Mouse (Mus musculus) stomach, postnatal 0 days (tissue): ENCODE results near the gene Itga8. TPM values are rescaled to one million over a fixed set of nuclear protein-coding genes. Genes with fewer than 3 reads are reported as not detected.

Source experiments
- ATAC-seq: fragments of 200-750 bp; cut with Nextera tagmentation; 2 replicates; pipeline ENCODE4 v1.8.0; 2017; ENCODE audit not compliant: low FRiP score, low TSS enrichment
- DNase-seq: peaks from one replicate; pipeline ENCODE4 v3.0.0-alpha.2; 2016; ENCODE audit warnings: low spot score
- H3K27ac ChIP-seq: fragments of 300-500 bp; sonication (generic); replicated peaks from 2 replicates; pipeline ENCODE4 v1.5.1; 2014; ENCODE audit warnings: mild to moderate bottlenecking, control low read depth
- H3K27me3 ChIP-seq: fragments of 300-500 bp; sonication (generic); 2 replicates; pipeline ENCODE4 v1.6.1; 2014; ENCODE audit warnings: low read length; ENCODE audit not compliant: control insufficient read depth, insufficient read depth
- H3K36me3 ChIP-seq: fragments of 300-500 bp; sonication (generic); 2 replicates; pipeline ENCODE4 v1.6.1; 2014; ENCODE audit warnings: low read length, mixed read lengths; ENCODE audit not compliant: control insufficient read depth, insufficient read depth
- H3K4me1 ChIP-seq: fragments of 300-500 bp; sonication (generic); replicated peaks from 2 replicates; pipeline ENCODE4 v1.6.1; 2014; ENCODE audit warnings: antibody characterized with exemption; ENCODE audit not compliant: control insufficient read depth, insufficient read depth
- H3K4me2 ChIP-seq: fragments of 300-500 bp; sonication (generic); replicated peaks from 2 replicates; pipeline ENCODE4 v1.6.1; 2014; ENCODE audit warnings: low read depth, mild to moderate bottlenecking, control low read depth, moderate library complexity
- H3K4me3 ChIP-seq: fragments of 300-500 bp; sonication (generic); 2 replicates; pipeline ENCODE4 v1.5.1; 2014; ENCODE audit warnings: low read depth, low read length, control low read depth
- H3K9ac ChIP-seq: fragments of 300-500 bp; sonication (generic); 2 replicates; pipeline ENCODE4 v1.6.1; 2014; ENCODE audit warnings: mild to moderate bottlenecking, low read length, control low read depth, mixed read lengths
- H3K9me3 ChIP-seq: fragments of 300-500 bp; sonication (generic); 2 replicates; pipeline ENCODE4 v1.6.1; 2016; ENCODE audit warnings: low read length; ENCODE audit not compliant: control insufficient read depth
- CTCF ChIP-seq: IDR thresholded peaks from 2 replicates; pipeline ENCODE4 v1.5.1; 2016; ENCODE audit warnings: antibody characterized with exemption, low read depth, mild to moderate bottlenecking, moderate library complexity
- EP300 ChIP-seq: optimal IDR thresholded peaks from 2 replicates; pipeline ENCODE3; 2016; ENCODE audit warnings: antibody characterized with exemption
- WGBS: fragments of 180-500 bp; shearing (Covaris S2); extraction: QIAGEN DNeasy Blood & Tissue Kit; methylation state at CpG from one replicate; pipeline ENCODE4 v1.1.7; 2014; 5-methylcytosine and 5-hydroxymethylcytosine counted together
- polyA plus RNA-seq: library from polyadenylated mRNA; unstranded; fragments of >200 nt; fragmentation: Nextera tagmentation; extraction: Ambion mirVana; gene quantifications from 2 replicates; pipeline ENCODE4 v1.2.1, GENCODE M21; 2015

Itga8 gene
- polyA plus RNA-seq, 1 experiment from 2014 or later: 7.7 TPM

GRCm38 (mm10) chr2:12221671-12222070, 80.1 kb downstream of the Itga8 start:
- Histone ChIP-seq H3K27ac (no peak overlapping the region; the same call in 1 of the 2 replicates), H3K36me3 (no peaks in the 10 kb centered on the region), H3K9ac (no peak overlapping the region), H3K4me2 (no peak overlapping the region), H3K27me3 (no peaks in the 10 kb centered on the region), H3K4me1 (no peaks in the 10 kb centered on the region), H3K4me3 (no peak overlapping the region), H3K9me3 (no peaks in the 10 kb centered on the region)
- DNase-seq (no peak), ATAC-seq (peak; percentile 73; the same call in 1 of the 2 replicates)
- WGBS: 27% methylated on average over 2 of the region's 2 CpGs
- TF ChIP-seq EP300 (no peak), CTCF (no peak)

DNA sequence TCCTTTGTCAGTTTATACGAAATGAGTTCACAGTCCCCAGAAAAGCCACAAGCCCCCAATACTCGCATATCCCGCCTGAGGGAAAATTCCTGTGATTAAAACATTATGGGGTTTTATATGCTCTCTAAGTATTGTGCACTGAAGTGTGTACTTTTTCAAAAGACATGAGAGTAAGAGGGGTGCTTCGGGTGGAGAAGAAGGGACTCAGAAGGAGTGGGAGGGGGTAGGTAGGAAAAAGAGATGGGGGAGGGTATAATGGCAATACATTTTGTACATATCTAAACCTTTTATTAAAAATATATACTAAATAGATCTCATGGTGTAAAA, 88.3 kb downstream of the Itga8 start:
- no peaks in the 10 kb centered on the region for H3K4me1 ChIP-seq
- H3K9ac ChIP-seq: no peak overlapping the region
- H3K9me3 ChIP-seq: no peaks in the 10 kb centered on the region
- no peak overlapping the region for H3K27ac ChIP-seq
- no peak for TF ChIP-seq EP300
- no peak for DNase-seq
- no peaks in the 10 kb centered on the region for H3K36me3 ChIP-seq
- WGBS: 44% methylated on average over 4 of the region's 4 CpGs
- no peak for ATAC-seq
- H3K27me3 ChIP-seq: no peaks in the 10 kb centered on the region
- H3K4me2 ChIP-seq: no peak overlapping the region
- no peak overlapping the region for H3K4me3 ChIP-seq

- Histone ChIP-seq H3K4me1 (no peaks in the 10 kb centered on the region), H3K27me3 (no peaks in the 10 kb centered on the region), H3K27ac (0 out of 2 replicates have a peak overlapping the region, but pooled peaks have one; percentile 31), H3K36me3 (no peaks in the 10 kb centered on the region), H3K9me3 (no peaks in the 10 kb centered on the region), H3K9ac (no peak overlapping the region), H3K4me2 (no peak overlapping the region), H3K4me3 (no peak overlapping the region)
- WGBS: 26% methylated on average over 3 of the region's 3 CpGs
- no peak; the same call in 1 of the 2 replicates for ATAC-seq
- TF ChIP-seq CTCF (no peak), EP300 (no peak)
- DNase-seq: no peak
These were observed 88.9 kb downstream of the Itga8 start for GRCm38 (mm10) chr2:12212662-12213463.

- Histone ChIP-seq H3K27me3 (no peaks in the 10 kb centered on the region), H3K27ac (no peak overlapping the region), H3K9ac (no peak overlapping the region), H3K9me3 (no peaks in the 10 kb centered on the region), H3K4me1 (no peaks in the 10 kb centered on the region), H3K4me3 (no peak overlapping the region), H3K36me3 (no peaks in the 10 kb centered on the region), H3K4me2 (no peak overlapping the region)
- no peak for ATAC-seq
- TF ChIP-seq EP300 (no peak), CTCF (no peak)
- DNase-seq: no peak
- WGBS: 60% methylated on average over 6 of the region's 6 CpGs
These were observed 93.6 kb downstream of the Itga8 start for GRCm38 (mm10) chr2:12208142-12208541.

- DNase-seq: no peak
- H3K27me3 ChIP-seq: no peaks in the 10 kb centered on the region
- ATAC-seq: no peak
- no peak overlapping the region for H3K4me2 ChIP-seq
- no peak overlapping the region for H3K9ac ChIP-seq
- no peaks in the 10 kb centered on the region for H3K4me1 ChIP-seq
- 44% methylated on average over 5 of the region's 5 CpGs for WGBS
- no peak overlapping the region for H3K27ac ChIP-seq
- TF ChIP-seq EP300 (no peak), CTCF (no peak)
- no peaks in the 10 kb centered on the region for H3K9me3 ChIP-seq
- no peaks in the 10 kb centered on the region for H3K36me3 ChIP-seq
- no peak overlapping the region for H3K4me3 ChIP-seq
These were observed 95.4 kb downstream of the Itga8 start for GRCm38 (mm10) chr2:12206353-12206752.

DNA sequence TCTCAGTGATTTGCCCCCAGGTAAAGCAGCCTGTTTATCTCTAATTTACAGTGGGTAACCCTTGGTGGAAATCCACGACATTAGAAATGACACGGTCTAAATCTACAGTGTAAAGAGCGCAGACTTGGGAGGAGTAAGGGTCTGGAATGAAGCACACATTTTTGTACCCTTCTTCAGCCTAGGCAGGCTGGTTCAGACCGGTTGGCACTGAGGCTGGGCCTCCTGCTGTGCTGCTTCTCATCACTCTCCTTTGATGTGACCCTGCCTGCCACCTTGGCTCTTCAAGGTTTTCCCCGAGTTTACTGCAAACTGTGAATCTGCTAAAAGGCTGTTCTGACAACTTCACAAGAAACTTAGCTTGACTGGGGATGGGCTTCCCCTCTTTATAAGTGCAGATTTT, 95.8 kb downstream of the Itga8 start:
- no peak overlapping the region for H3K4me3 ChIP-seq
- WGBS: 59% methylated on average over 5 of the region's 5 CpGs
- no peaks in the 10 kb centered on the region for H3K36me3 ChIP-seq
- no peak for ATAC-seq
- H3K4me2 ChIP-seq: no peak overlapping the region
- H3K9me3 ChIP-seq: no peaks in the 10 kb centered on the region
- TF ChIP-seq EP300 (no peak), CTCF (no peak)
- no peaks in the 10 kb centered on the region for H3K27me3 ChIP-seq
- no peak overlapping the region for H3K9ac ChIP-seq
- no peak overlapping the region for H3K27ac ChIP-seq
- no peak for DNase-seq
- no peaks in the 10 kb centered on the region for H3K4me1 ChIP-seq
